Mouse (Mus musculus) liver, embryonic 12.5 days (tissue): ENCODE data around the gene Gmnn. TPM values are rescaled to one million over a fixed set of nuclear protein-coding genes. Genes with fewer than 3 reads are reported as not detected.

Experiments used
- ATAC-seq: fragments of 200-750 bp; cut with Nextera tagmentation; 2 replicates; pipeline ENCODE4 v1.8.0; 2017; ENCODE audit warnings: moderate number of reproducible peaks, mild to moderate bottlenecking, moderate library complexity
- H3K27ac ChIP-seq: fragments of 300-500 bp; sonication (generic); 2 replicates; pipeline ENCODE4 v1.5.1; 2016; ENCODE audit warnings: mild to moderate bottlenecking
- H3K27me3 ChIP-seq: fragments of 300-500 bp; sonication (generic); replicated peaks from 2 replicates; pipeline ENCODE4 v1.6.1; 2016; ENCODE audit warnings: mild to moderate bottlenecking, moderate library complexity
- H3K36me3 ChIP-seq: fragments of 300-500 bp; sonication (generic); 2 replicates; pipeline ENCODE4 v1.6.1; 2016; ENCODE audit warnings: mild to moderate bottlenecking, moderate library complexity
- H3K4me1 ChIP-seq: fragments of 300-500 bp; sonication (generic); 2 replicates; pipeline ENCODE4 v1.6.1; 2016
- H3K4me2 ChIP-seq: fragments of 300-500 bp; sonication (generic); 2 replicates; pipeline ENCODE4 v1.6.1; 2016; ENCODE audit warnings: mild to moderate bottlenecking, moderate library complexity
- H3K4me3 ChIP-seq: fragments of 300-500 bp; sonication (generic); 2 replicates; pipeline ENCODE4 v1.5.1; 2016; ENCODE audit warnings: mild to moderate bottlenecking, moderate library complexity
- H3K9ac ChIP-seq: fragments of 300-500 bp; sonication (generic); 2 replicates; pipeline ENCODE4 v1.6.1; 2016; ENCODE audit warnings: mild to moderate bottlenecking, moderate library complexity
- H3K9me3 ChIP-seq: fragments of 300-500 bp; sonication (generic); replicated peaks from 2 replicates; pipeline ENCODE4 v1.6.1; 2016; ENCODE audit warnings: mild to moderate bottlenecking, moderate library complexity
- WGBS: fragments of 180-500 bp; shearing (Covaris S2); methylation state at CpG from one replicate; pipeline ENCODE4 v1.1.7; 2016; ENCODE audit not compliant: insufficient replicate concordance; 5-methylcytosine and 5-hydroxymethylcytosine counted together
- polyA plus RNA-seq: library from polyadenylated mRNA; unstranded; fragments of >200 nt; fragmentation: Nextera tagmentation; extraction: Ambion mirVana; gene quantifications from 2 replicates; pipeline ENCODE4 v1.2.1, GENCODE M21; 2016

The Gmnn gene
- polyA plus RNA-seq, 1 experiment from 2014 or later, result 153 TPM

DNA sequence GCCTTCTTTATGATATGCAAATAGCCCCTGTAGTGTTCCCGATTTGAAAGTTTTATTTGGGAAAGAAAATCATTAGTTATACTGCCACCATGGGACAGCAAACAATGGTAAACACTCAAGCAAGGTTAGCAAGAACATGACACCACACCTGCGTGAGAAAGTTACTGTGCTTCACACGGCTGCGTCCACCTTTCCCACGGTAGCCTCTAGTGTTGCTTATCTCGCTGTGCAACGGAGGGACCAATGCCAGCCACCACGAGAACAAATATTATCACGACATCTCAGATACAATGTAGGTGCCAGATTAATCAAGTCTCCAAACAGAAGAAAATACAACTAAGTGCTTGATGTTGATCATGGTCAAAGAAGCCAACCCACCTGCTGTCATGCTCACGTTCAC is 2.3 kb downstream of the Gmnn start:
- 66% methylated on average over 10 of the region's 10 CpGs for WGBS
- ATAC-seq, result no peak

GRCm38 (mm10) chr13:24757820-24758564 is 3.7 kb downstream of the Gmnn start:
- WGBS, result 55% methylated on average over 12 of the region's 12 CpGs
- Histone ChIP-seq H3K4me1 (peaks cover 41% of the 10 kb centered on the region), H3K27me3 (no peaks in the 10 kb centered on the region), H3K27ac (no peak overlapping the region), H3K9ac (no peak overlapping the region), H3K4me2 (0 out of 2 replicates have a peak overlapping the region, but pooled peaks have one; percentile 75), H3K36me3 (peaks cover 73% of the 10 kb centered on the region), H3K9me3 (no peaks in the 10 kb centered on the region), H3K4me3 (no peak overlapping the region)
- ATAC-seq, result no peak

More for the DNA sequence above, 2.3 kb downstream of the Gmnn start:
- Histone ChIP-seq H3K27me3 (no peaks in the 10 kb centered on the region), H3K4me2 (peak overlapping the region; percentile 75), H3K4me1 (peaks cover 44% of the 10 kb centered on the region), H3K27ac (no peak overlapping the region), H3K9ac (peak overlapping the region; percentile 97), H3K4me3 (peak overlapping the region; percentile 92; the same call in 1 of the 2 replicates), H3K9me3 (no peaks in the 10 kb centered on the region), H3K36me3 (peaks cover 59% of the 10 kb centered on the region)

GRCm38 (mm10) chr13:24756756-24757155 is 5.0 kb downstream of the Gmnn start:
- H3K4me3 ChIP-seq, result no peak overlapping the region
- ATAC-seq, result no peak
- peaks cover 85% of the 10 kb centered on the region for H3K36me3 ChIP-seq
- H3K27ac ChIP-seq, result no peak overlapping the region
- H3K9ac ChIP-seq, result no peak overlapping the region
- H3K4me2 ChIP-seq, result no peak overlapping the region
- 90% methylated on average over 3 of the region's 3 CpGs for WGBS
- no peaks in the 10 kb centered on the region for H3K9me3 ChIP-seq
- H3K4me1 ChIP-seq, result peaks cover 30% of the 10 kb centered on the region
- H3K27me3 ChIP-seq, result no peaks in the 10 kb centered on the region

- H3K4me1 ChIP-seq, result peaks cover 5% of the 10 kb centered on the region
- no peaks in the 10 kb centered on the region for H3K9me3 ChIP-seq
- no peaks in the 10 kb centered on the region for H3K27me3 ChIP-seq
- peaks cover 98% of the 10 kb centered on the region for H3K36me3 ChIP-seq
- no peak overlapping the region for H3K4me3 ChIP-seq
- no peak for ATAC-seq
- no peak overlapping the region for H3K27ac ChIP-seq
- 79% methylated on average over 8 of the region's 8 CpGs for WGBS
- H3K4me2 ChIP-seq, result no peak overlapping the region
- no peak overlapping the region for H3K9ac ChIP-seq
Measured at GRCm38 (mm10) chr13:24751396-24751795, 10.3 kb downstream of the Gmnn start.

DNA sequence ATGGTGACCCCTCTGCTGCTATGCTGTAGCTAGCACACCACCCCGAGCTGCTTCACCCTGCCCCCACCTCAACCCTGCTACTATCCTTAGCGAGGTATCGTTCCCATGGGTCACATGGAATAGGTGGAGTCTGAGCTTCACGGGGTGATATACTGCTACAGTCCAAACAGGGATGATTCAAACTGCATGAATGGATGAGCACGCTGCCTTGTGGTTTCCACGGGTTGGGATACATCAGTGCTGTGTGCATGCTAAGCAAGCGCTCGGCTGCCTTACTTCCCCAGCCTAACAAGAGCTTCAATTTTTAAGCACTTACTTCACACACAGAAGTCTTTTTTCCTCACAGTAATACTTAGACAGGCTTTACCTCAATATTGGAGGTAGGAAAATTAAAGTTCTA is 10.9 kb downstream of the Gmnn start:
- no peak for ATAC-seq
- H3K27ac ChIP-seq, result no peak overlapping the region
- WGBS, result 86% methylated on average over 8 of the region's 8 CpGs

GRCm38 (mm10) chr13:24747823-24748222 is 13.9 kb downstream of the Gmnn start:
- peaks cover 5% of the 10 kb centered on the region for H3K4me1 ChIP-seq
- no peak overlapping the region for H3K4me3 ChIP-seq
- H3K4me2 ChIP-seq, result no peak overlapping the region
- H3K27ac ChIP-seq, result no peak overlapping the region
- no peaks in the 10 kb centered on the region for H3K27me3 ChIP-seq
- H3K9ac ChIP-seq, result no peak overlapping the region
- H3K9me3 ChIP-seq, result no peaks in the 10 kb centered on the region
- WGBS, result 74% methylated on average over 3 of the region's 3 CpGs
- peaks cover 85% of the 10 kb centered on the region for H3K36me3 ChIP-seq
- no peak for ATAC-seq

More for the DNA sequence above, 10.9 kb downstream of the Gmnn start:
- no peaks in the 10 kb centered on the region for H3K27me3 ChIP-seq
- H3K36me3 ChIP-seq, result peaks cover 98% of the 10 kb centered on the region
- no peak overlapping the region for H3K9ac ChIP-seq
- H3K4me1 ChIP-seq, result peaks cover 5% of the 10 kb centered on the region
- H3K9me3 ChIP-seq, result no peaks in the 10 kb centered on the region
- no peak overlapping the region for H3K4me2 ChIP-seq
- no peak overlapping the region for H3K4me3 ChIP-seq

GRCm38 (mm10) chr13:24741028-24741427 is 20.7 kb downstream of the Gmnn start, which contains the start of gene Armh2:
Armh2 (plus strand) TSS chr13:24741232.
- H3K27me3 ChIP-seq, result no peaks in the 10 kb centered on the region
- no peak for ATAC-seq
- no peaks in the 10 kb centered on the region for H3K9me3 ChIP-seq
- peaks cover 63% of the 10 kb centered on the region for H3K36me3 ChIP-seq
- no peak within 1 kb of the TSS for H3K4me2 ChIP-seq
- H3K27ac ChIP-seq, result no peak within 1 kb of the TSS
- H3K4me3 ChIP-seq, result no peak within 1 kb of the TSS
- H3K9ac ChIP-seq, result no peak within 1 kb of the TSS
- WGBS, result 86% methylated on average over 10 of the region's 10 CpGs
- no peaks in the 10 kb centered on the region for H3K4me1 ChIP-seq

GRCm38 (mm10) chr13:24735608-24736131 is 26.1 kb downstream of the Gmnn start:
- no peak overlapping the region for H3K4me2 ChIP-seq
- WGBS, result 73% methylated on average over 6 of the region's 6 CpGs
- no peak overlapping the region for H3K27ac ChIP-seq
- H3K4me1 ChIP-seq, result no peaks in the 10 kb centered on the region
- H3K36me3 ChIP-seq, result peaks cover 33% of the 10 kb centered on the region
- no peak overlapping the region for H3K4me3 ChIP-seq
- no peak overlapping the region for H3K9ac ChIP-seq
- no peak for ATAC-seq
- no peaks in the 10 kb centered on the region for H3K27me3 ChIP-seq
- H3K9me3 ChIP-seq, result no peaks in the 10 kb centered on the region

DNA sequence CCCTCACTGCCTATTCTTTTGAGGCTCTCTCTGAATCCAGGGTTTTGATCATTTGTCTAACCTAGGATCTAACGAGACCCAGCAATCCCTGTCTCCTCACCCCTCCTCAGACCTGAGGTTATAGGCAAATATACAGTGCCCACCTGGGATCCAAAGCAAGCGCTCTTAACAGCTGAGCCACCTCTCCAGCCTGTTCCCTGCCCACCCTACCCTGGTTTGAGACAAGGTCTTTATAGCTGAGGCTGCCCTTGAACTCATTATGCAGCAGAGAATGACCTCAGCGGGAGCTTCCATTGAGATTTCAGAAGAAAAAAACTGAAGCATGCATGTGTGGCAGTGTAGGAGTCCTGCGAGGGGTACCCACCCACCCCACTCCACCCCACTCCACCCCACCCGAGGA is 27.2 kb downstream of the Gmnn start:
- H3K36me3 ChIP-seq, result peaks cover 21% of the 10 kb centered on the region
- WGBS, result 82% methylated on average over 5 of the region's 5 CpGs
- ATAC-seq, result no peak
- H3K27me3 ChIP-seq, result no peaks in the 10 kb centered on the region
- H3K4me1 ChIP-seq, result no peaks in the 10 kb centered on the region
- H3K27ac ChIP-seq, result no peak overlapping the region
- no peak overlapping the region for H3K4me3 ChIP-seq
- no peak overlapping the region for H3K9ac ChIP-seq
- H3K9me3 ChIP-seq, result no peaks in the 10 kb centered on the region
- H3K4me2 ChIP-seq, result no peak overlapping the region

- Histone ChIP-seq H3K9me3 (no peaks in the 10 kb centered on the region), H3K36me3 (no peaks in the 10 kb centered on the region; the same call in 1 of the 2 replicates), H3K4me1 (no peaks in the 10 kb centered on the region), H3K4me2 (no peak overlapping the region), H3K27ac (no peak overlapping the region), H3K4me3 (no peak overlapping the region), H3K9ac (no peak overlapping the region), H3K27me3 (no peaks in the 10 kb centered on the region)
- WGBS, result 70% methylated on average over 5 of the region's 5 CpGs
- no peak for ATAC-seq
Measured at GRCm38 (mm10) chr13:24729128-24729527, 32.6 kb downstream of the Gmnn start.

DNA sequence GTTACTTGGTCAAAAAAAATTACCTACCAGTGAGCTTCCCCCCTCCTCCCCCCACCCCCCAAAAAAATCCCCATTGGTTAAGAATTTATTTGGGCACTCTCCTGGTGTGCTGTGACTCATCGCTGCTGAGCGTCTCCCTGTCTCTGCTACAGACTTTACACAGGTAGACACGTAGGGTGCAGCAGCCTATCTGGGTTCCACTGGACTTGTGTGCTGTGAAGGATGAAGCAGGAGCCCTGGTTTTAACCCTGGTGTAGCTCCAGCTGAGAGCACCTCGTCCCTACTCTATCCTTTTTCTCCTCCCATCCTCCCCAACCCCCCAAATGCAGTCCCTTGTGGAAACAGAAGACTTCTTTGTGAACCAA is 37.3 kb downstream of the Gmnn start:
- no peak overlapping the region for H3K27ac ChIP-seq
- no peak for ATAC-seq
- 76% methylated on average over 4 of the region's 4 CpGs for WGBS
- no peak overlapping the region for H3K9ac ChIP-seq
- no peak overlapping the region for H3K4me2 ChIP-seq
- no peaks in the 10 kb centered on the region for H3K9me3 ChIP-seq
- H3K4me1 ChIP-seq, result no peaks in the 10 kb centered on the region
- no peaks in the 10 kb centered on the region for H3K27me3 ChIP-seq
- H3K36me3 ChIP-seq, result no peaks in the 10 kb centered on the region; the same call in 1 of the 2 replicates
- H3K4me3 ChIP-seq, result no peak overlapping the region

- Histone ChIP-seq H3K27ac (no peak overlapping the region), H3K36me3 (peaks cover 3% of the 10 kb centered on the region; the same call in 1 of the 2 replicates)
Measured at GRCm38 (mm10) chr13:24723699-24724394, 37.9 kb downstream of the Gmnn start.

More at GRCm38 (mm10) chr13:24723699-24724394, 37.9 kb downstream of the Gmnn start:
- H3K9ac ChIP-seq, result no peak overlapping the region
- H3K4me1 ChIP-seq, result no peaks in the 10 kb centered on the region
- ATAC-seq, result no peak
- 72% methylated on average over 8 of the region's 8 CpGs for WGBS
- H3K27me3 ChIP-seq, result no peaks in the 10 kb centered on the region
- H3K4me2 ChIP-seq, result no peak overlapping the region
- H3K4me3 ChIP-seq, result no peak overlapping the region
- no peaks in the 10 kb centered on the region for H3K9me3 ChIP-seq
